Mouse (Mus musculus): ENCODE data around the gene Slc35f1.

DNA sequence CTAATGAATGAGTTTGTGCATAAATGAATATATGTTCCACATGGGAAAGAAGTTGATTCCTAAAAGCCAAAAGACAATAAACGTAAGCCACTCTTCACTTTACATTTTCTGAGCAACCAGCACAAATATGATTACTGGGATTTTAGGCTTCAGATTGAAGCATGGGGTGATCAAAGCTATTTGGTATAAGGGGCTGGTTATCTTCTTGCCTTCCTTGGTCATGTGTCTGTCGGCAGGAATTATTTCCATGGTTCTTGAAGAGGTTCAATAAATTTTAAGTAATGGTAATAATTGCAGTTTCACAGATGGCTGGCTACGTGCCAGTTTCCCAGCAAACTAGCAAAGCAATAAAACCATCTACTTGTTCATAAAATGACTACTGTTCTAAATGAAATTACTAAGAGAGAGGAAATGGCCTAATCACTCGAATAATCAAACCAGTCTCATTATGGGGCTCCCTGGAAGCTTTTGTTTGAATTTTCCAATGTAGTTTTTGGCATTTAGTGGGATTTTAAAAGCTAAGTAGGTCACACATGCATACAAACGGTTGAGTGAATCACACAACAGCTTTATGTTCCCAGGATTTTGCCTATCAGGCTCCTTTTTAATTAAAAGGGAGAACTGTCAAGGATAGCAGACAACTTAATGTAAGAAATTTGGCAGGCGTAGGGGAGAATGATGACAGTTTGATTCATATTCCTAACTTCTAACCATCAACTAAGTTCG lies 425.5 kb downstream of the Slc35f1 start:
- TF ChIP-seq CTCF (conservative IDR thresholded peaks at IDR 0.05; ENCODE audit: low read length), result no peak
- no peak for TF ChIP-seq POU5F1 (IDR thresholded peaks at IDR 0.05; ENCODE audit: borderline replicate concordance, low read length)

Data from E14TG2a.4 (cell line).